Mouse (Mus musculus): Measurements from ENCODE around the gene Sult1a1.

DNA sequence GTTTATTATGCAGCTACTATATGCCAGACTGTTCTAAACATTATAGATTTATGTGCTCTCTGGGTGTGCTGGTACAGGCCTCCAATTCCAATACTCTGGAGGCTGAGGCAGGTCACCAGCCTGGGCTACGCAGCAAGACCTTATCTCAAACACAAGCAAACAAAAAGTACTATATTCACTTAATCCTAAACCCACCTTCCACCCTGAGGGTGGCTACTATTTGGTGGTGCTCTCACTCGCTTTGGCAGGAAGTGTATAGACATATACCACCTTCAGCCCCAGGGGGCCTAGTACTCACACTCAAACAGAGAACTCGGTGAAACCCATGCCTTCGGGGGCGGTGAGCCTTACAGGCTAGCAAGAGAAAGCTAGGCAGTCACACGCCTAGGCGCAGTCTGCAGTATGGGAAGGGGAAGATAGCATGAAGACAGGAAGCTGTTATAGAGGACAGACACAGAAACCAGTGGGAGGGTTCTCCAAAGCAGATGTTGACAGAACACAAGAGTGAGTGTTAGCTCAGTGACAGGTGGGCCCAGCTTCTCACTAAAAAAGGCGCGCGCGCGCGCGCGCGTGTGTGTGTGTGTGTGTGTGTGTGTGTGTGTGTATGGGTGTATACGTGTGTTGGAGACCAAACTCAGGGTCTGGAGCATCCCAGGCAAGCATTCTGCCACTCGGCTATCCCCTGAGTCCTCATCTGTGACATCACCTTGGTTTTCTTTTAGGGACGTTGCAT, 31.4 kb upstream of the Sult1a1 start, which contains the start of gene Coro1a:
- TF ChIP-seq CTCF (conservative IDR thresholded peaks at IDR 0.05; ENCODE audit: low read length) (no peak), NANOG (IDR thresholded peaks at IDR 0.05; ENCODE audit: borderline replicate concordance, low read length) (no peak)

Data from E14TG2a.4 (cell line).